Mouse (Mus musculus) effector memory CD4-positive, alpha-beta T cell, adult 5 months (primary cell): ENCODE measurements around the gene Cmtm5. TPM values are rescaled to one million over a fixed set of nuclear protein-coding genes. Genes with fewer than 3 reads are reported as not detected.

Experiments
- polyA plus RNA-seq: library from polyadenylated mRNA; unstranded; fragments of 100-300 nt; shearing (Covaris generic); gene quantifications from one replicate; pipeline ENCODE4 v1.2.1, GENCODE M21; 2017

Cmtm5 gene
- not detected for polyA plus RNA-seq

DNA sequence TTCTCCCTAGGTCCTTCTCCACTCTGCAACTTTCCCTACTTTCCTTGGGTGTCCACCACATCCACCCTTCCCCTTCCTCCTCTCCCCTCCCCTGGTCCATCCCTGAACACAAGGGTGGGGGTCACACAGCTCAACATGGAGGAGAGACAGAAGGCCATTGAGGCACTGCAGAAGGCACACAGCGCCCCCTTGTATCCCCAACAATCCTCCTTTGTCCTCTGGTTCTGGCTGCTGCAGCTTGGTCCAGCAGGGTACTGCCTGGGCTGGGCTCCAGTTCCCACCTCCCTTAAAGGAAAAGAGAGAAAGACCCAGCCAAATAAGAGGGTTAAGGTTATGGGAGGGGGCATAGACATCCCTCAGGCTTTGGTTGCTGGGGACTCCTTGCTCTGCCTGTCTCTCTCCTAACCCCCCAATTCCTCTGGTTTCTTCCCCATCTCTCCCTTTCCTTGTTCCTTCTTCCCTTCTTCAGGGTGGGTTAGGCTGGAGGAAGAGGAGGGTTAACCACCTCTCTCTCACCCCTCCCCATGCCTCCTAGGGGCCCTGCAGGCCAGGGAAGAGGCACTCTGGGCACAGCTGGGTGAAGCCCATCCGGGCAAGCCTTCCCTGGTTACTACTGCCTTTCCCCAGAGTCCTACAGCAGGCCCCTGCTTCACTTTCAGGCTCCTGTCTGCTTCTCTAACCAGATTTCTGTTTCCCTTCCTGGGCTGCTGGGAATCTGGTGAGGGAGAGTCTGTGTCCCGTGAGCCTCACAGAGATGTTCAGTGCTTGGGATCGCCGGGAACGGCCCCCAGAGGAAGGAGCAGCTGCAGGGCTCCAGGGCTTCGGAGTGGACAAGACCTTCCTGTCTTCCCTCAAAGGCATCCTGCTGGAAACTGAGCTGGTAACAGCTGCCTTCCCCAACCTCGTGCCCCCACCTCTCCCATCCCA is at the start of gene Cmtm5:
Gene Cmtm5, plus strand, starts transcription at position 358 of the 927 bp plus-strand sequence.

GRCm38 (mm10) chr14:54892200-54892599 is 43.9 kb upstream of the Cmtm5 start, which contains the start of gene Pabpn1:
TSS of gene Pabpn1 (plus strand) at chr14:54892500.

DNA sequence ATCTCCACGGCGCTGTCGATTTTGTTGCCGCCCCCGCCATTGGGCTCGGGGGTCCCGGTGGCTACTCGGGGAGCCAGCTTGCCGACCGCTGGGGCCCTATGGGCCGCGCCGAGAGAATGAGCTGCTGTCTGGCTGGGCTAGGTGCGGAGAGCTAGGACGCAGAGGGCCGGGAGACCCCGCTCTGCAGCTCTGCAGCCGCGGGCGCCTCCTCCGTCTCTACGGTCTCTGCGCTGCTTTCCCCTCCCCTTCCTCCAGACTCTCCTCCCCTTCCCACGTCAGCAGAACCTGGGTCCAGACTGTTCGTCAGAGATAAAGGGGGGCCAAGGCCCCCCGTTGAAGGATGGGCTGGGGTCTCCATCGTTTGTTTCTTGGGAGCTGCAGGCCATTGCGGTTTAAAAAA is 23.2 kb upstream of the Cmtm5 start, which contains the start of gene Slc22a17:
Gene Slc22a17, minus strand, starts transcription at position 247 of the 400 bp plus-strand sequence.

GRCm38 (mm10) chr14:54925349-54926342 is 10.4 kb upstream of the Cmtm5 start, which contains the start of gene Efs:
TSS of gene Efs (minus strand) at chr14:54926126.

DNA sequence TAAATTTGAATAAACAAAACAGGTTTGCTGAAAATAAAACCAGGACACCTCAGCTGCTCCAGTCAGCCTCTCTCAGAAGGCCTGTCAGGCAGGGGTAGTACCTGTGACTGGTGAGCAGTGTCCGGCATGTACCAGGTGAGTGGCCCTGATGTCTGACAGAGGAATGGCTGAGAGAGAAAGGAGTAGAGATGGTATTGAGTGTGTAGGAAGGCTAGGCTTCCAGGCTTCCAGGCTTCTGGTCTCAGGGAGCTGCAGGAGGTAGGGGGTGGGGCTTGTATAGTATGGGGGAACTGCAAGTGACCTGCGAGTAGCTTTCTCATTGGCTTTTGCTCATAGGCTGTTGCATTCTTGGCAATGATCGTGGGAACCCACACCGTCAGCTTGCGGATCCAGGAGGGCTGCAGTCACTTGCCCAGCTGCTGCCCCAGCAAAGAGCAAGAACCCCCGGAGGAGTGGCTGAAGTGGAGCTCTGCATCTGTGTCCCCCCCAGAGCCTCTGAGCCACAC is 3.4 kb upstream of the Cmtm5 start, which contains the start of gene Il25:
Gene Il25, plus strand, starts transcription at position 51 of the 506 bp plus-strand sequence.

DNA sequence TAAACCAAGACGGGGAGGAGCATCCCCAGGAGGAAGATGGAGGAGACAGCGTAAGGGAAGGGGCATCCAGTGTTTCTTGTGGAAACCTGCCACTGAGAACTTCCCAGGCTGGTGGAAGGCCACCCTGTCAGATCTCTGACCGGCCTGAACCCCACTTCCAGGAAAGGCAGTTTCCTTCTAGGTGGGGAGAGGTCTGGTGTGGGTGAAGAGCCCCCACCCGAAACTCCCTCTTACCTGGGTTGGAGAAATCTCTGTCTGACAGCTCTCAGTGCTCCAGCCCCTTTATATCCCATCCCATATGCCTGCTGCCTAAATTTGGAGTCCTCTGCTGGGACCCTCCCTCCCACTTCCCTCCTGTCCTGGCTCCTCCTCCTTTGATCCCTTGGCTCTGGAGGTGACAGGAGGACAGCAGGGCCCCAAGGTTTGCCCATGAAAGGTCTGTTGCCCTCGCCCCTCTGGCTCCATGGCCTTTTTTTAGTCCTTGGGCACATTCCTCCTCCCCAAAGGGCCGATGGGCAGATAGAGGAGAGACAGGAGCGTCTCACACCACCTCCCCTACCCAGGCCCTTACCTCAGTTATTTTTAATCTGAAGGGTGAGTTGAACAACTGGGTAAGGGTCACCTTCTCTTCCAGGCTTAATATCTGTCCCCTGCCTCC is 30.4 kb downstream of the Cmtm5 start, which contains the start of gene Myh6:
Gene Myh6, minus strand, starts transcription at position 608 of the 658 bp plus-strand sequence.

DNA sequence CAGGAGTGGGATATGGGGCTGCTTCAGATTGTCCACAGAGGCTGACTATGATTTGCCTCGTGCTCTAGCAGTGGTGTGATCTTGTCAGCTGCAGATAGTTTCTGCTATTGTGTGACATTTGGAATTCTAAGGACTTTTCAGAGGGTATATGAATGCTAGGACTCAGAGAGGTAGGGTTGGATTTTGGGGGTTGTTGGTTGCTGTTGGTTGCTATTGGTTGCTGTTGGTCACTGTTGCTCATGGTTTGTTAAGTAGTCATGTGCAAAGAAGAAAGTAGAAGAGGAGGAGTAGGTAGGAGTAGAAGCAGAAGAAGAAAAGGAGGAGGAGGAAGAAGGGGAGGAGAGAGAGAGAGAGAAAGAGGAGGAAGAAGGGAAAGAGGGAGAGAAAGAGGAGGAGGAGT is 40.6 kb downstream of the Cmtm5 start, which contains the start of gene Gm17428:
Gene Gm17428, plus strand, starts transcription at position 301 of the 400 bp plus-strand sequence.

Other genes starting within 250 kb of the Cmtm5 start
- gene Acin1, start 249.3 kb upstream of the Cmtm5 start, polyA plus RNA-seq = 106 TPM
- gene Gm29776, start 237.4 kb upstream of the Cmtm5 start, polyA plus RNA-seq = 0.16 TPM
- not detected for gene Cebpe, start 224.1 kb upstream of the Cmtm5 start, polyA plus RNA-seq
- gene Slc7a8, start 154.3 kb upstream of the Cmtm5 start, polyA plus RNA-seq = not detected
- gene Rnf212b, start 122.1 kb upstream of the Cmtm5 start, polyA plus RNA-seq = not detected
- 7.2 TPM for gene Homez, start 65.3 kb upstream of the Cmtm5 start, polyA plus RNA-seq
- gene Ppp1r3e, start 58.7 kb upstream of the Cmtm5 start, polyA plus RNA-seq = 2.8 TPM
- 0.16 TPM for gene Bcl2l2, start 52.9 kb upstream of the Cmtm5 start, polyA plus RNA-seq
- not detected for gene Gm20521, start 52.8 kb upstream of the Cmtm5 start, polyA plus RNA-seq
- 198 TPM for gene Pabpn1, start 43.8 kb upstream of the Cmtm5 start, polyA plus RNA-seq
- 1.7 TPM for gene Slc22a17, start 23.1 kb upstream of the Cmtm5 start, polyA plus RNA-seq
- gene Efs, start 10.1 kb upstream of the Cmtm5 start, polyA plus RNA-seq = not detected
- gene Il25, start 3.6 kb upstream of the Cmtm5 start, polyA plus RNA-seq = not detected
- gene Myh6, start 30.7 kb downstream of the Cmtm5 start, polyA plus RNA-seq = not detected
- not detected for gene Gm17428, start 40.7 kb downstream of the Cmtm5 start, polyA plus RNA-seq
- not detected for gene Myh7, start 58.4 kb downstream of the Cmtm5 start, polyA plus RNA-seq
- 107 TPM for gene Ngdn, start 79.2 kb downstream of the Cmtm5 start, polyA plus RNA-seq
- 13.4 TPM for gene Zfhx2, start 156.1 kb downstream of the Cmtm5 start, polyA plus RNA-seq
- gene Thtpa, start 158.5 kb downstream of the Cmtm5 start, polyA plus RNA-seq = 10.8 TPM
- 145 TPM for gene Ap1g2, start 170.3 kb downstream of the Cmtm5 start, polyA plus RNA-seq
- gene Jph4, start 180.7 kb downstream of the Cmtm5 start, polyA plus RNA-seq = not detected